Mouse (Mus musculus): ENCODE data around the gene Cnot6.

- TF ChIP-seq POLR2A (IDR thresholded peaks at IDR 0.05; ENCODE audit: borderline replicate concordance, extremely low read depth, low read depth, low read length): no peak
- no peak for TF ChIP-seq CTCF (IDR thresholded peaks at IDR 0.05; ENCODE audit: insufficient read depth, low read length)
Measured at GRCm38 (mm10) chr11:49624156-49624555, 88.4 kb downstream of the Cnot6 start.

All from lung, adult 2 months (tissue).